Mouse (Mus musculus): Measurements from ENCODE around the gene Ccdc163. TPM values are rescaled to one million over a fixed set of nuclear protein-coding genes. Genes with fewer than 3 reads are reported as not detected.
"Not testable (repeated sequence)": the region's sequence is repeated elsewhere in the genome, so short reads cannot be mapped to it uniquely, and the experiment has no call there.

The Ccdc163 gene
- polyA plus RNA-seq, 1 experiment from 2014 or later: 25.2 TPM

DNA sequence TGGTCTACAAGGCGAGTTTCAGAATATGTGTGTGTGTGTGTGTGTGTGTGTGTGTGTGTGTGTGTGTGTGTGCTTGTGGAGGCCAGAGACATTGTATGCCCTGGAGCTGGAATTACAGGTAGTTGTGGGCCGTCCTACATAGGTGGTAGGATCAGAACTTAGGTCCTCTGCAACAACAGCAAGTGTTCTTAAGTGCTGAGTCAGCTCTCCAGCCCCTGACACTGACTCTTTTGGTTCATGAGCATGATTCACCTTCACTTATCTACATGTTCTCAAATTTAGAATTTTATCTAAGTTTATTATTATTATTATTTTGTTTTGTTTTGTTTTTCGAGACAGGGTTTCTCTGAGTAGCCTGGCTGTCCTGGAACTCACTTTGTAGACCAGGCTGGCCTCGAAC is 27.8 kb upstream of the Ccdc163 start:
- not testable (repeated sequence) for H3K4me2 ChIP-seq (replicated peaks); ATAC-seq (ENCODE audit: insufficient number of reproducible peaks, insufficient read depth, low FRiP score, low TSS enrichment)
- 80% methylated on average over 4 of the region's 4 CpGs for WGBS

DNA sequence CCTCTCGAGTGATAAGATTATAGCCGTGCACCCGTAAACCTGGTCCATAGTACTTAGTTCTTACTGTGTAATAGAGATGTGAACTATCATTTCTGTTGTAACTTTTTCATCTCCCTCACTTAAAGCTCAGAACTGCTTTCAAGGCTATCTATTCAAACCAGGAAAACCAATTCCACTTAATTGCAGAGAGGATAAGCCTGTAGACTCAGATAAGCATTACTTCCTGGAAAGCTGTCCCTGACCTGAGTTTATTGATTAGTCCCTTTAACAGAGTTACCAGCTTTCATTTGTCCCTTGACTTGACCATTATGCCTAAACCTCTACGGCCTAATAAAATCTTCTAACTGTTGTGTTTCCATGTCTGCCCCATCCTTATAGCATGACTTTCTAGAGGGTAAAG is 24.4 kb upstream of the Ccdc163 start:
- H3K4me2 ChIP-seq (replicated peaks): no peak overlapping the region
- no peaks in the 10 kb centered on the region for H3K27me3 ChIP-seq

More for the DNA sequence above, 27.8 kb upstream of the Ccdc163 start:
- H3K27me3 ChIP-seq, H3K9me3 ChIP-seq, H3K27ac ChIP-seq, H3K4me3 ChIP-seq, H3K36me3 ChIP-seq, H3K4me1 ChIP-seq, H3K9ac ChIP-seq: not testable (repeated sequence)

DNA sequence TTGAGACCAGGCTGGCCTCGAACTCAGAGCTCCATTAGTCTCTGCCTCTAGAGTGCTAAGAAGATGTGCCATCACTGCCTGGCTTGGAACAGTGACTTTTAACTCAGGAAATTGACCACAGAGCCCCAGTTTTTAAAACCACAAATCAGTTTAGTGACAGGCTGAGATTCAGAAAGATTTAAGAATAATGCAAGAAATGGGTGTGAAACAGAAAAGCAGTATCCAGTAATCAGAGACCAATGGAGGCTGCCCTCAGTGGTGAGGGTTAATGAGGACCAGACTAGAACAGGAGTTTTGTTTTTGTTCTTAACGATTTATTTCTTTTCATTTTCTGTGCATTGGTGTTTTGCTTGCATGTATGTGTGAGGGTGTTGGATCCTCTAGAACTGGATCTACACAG is 23.6 kb upstream of the Ccdc163 start:
- Histone ChIP-seq H3K27ac (peak overlapping the region; percentile 95), H3K27me3 (no peaks in the 10 kb centered on the region), H3K4me2 (replicated peaks) (peak overlapping the region; percentile 78), H3K4me3 (peak overlapping the region; percentile 70; the same call in 1 of the 2 replicates), H3K4me1 (peaks cover 13% of the 10 kb centered on the region), H3K9me3 (no peaks in the 10 kb centered on the region), H3K9ac (peak overlapping the region; percentile 72; the same call in 1 of the 2 replicates), H3K36me3 (peaks cover 12% of the 10 kb centered on the region)
- no peak for ATAC-seq (ENCODE audit: insufficient number of reproducible peaks, insufficient read depth, low FRiP score, low TSS enrichment)
- 62% methylated on average over 2 of the region's 2 CpGs for whole genome bisulfite sequencing

More for the DNA sequence above, 24.4 kb upstream of the Ccdc163 start:
- peaks cover 10% of the 10 kb centered on the region for H3K4me1 ChIP-seq
- no peak overlapping the region for H3K4me3 ChIP-seq
- no peak for ATAC-seq (ENCODE audit: insufficient number of reproducible peaks, insufficient read depth, low FRiP score, low TSS enrichment)
- WGBS: 91% methylated on average over 4 of the region's 4 CpGs
- no peak overlapping the region for H3K27ac ChIP-seq
- no peak overlapping the region for H3K9ac ChIP-seq
- peaks cover 5% of the 10 kb centered on the region for H3K36me3 ChIP-seq
- H3K9me3 ChIP-seq: no peaks in the 10 kb centered on the region

DNA sequence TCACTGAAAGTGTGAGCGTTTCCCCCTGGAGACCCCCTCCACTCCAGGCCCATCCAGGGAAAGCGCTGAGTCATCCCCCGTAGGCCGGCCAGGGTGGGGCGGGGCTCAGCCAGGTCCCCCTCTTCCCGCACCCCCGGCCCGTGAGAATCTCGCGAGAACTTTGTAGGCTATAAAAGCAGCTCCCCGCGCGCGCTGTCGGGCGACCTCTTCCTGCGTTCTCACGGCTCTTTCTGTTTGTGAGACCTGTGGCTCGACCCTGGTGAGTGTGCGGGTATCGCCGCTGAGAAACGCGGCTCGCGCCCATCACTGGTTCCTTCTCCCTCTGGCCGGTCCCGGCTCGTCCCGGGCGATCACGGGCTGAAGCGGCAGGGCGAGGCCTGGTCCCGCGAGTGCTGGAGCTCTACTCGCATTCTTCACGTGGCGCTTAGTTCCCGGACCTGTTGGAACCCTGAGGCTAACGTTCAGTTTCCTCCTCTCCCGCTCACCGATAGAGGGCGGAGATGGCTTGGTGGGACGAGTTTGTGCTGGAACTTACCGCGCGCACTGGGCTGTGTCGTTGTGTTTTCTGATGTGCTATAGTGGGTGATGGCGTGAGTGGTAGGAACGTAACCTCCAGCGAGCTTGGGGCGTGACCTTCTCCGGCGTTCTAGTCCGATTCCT is 22.8 kb upstream of the Ccdc163 start, which contains the start of gene Prdx1:
TSS of gene Prdx1 (plus strand) at position 143 of the 660 bp plus-strand sequence.
- Histone ChIP-seq H3K27ac (peak within 1 kb of the TSS; percentile 95), H3K9me3 (no peaks in the 10 kb centered on the region), H3K9ac (peak within 1 kb of the TSS; percentile 72), H3K4me1 (peaks cover 13% of the 10 kb centered on the region), H3K4me3 (peak within 1 kb of the TSS; percentile 70), H3K4me2 (replicated peaks) (peak within 1 kb of the TSS; percentile 78), H3K27me3 (no peaks in the 10 kb centered on the region), H3K36me3 (peaks cover 18% of the 10 kb centered on the region)
- under 1% methylated on average over 56 of the region's 56 CpGs for WGBS
- ATAC-seq (ENCODE audit: insufficient number of reproducible peaks, insufficient read depth, low FRiP score, low TSS enrichment): peak; percentile 93

DNA sequence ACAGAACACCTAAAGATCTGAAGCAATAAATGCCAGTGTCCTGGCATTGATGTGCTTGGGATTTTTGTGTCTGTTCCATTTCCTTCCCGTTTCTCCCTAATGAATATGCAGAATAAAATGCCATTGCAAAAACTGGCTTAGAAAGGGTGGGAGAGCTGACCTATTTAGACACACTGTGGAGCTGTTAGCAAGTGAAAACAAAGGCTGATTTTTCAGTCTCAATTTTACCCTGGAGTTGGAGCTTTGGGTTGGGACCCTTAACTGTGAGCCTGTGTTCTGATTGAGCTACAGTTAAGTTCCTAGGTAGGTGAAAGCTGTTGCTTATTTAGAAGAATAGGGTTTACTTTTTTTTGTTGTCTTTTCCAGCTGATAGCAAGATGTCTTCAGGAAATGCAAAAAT is 21.3 kb upstream of the Ccdc163 start:
- H3K36me3 ChIP-seq: peaks cover 31% of the 10 kb centered on the region
- WGBS: 38% methylated on average over 1 of the region's 1 CpGs
- no peak for ATAC-seq (ENCODE audit: insufficient number of reproducible peaks, insufficient read depth, low FRiP score, low TSS enrichment)
- H3K4me1 ChIP-seq: peaks cover 13% of the 10 kb centered on the region
- no peaks in the 10 kb centered on the region for H3K27me3 ChIP-seq
- H3K4me2 ChIP-seq (replicated peaks): peak overlapping the region; percentile 78
- H3K9ac ChIP-seq: peak overlapping the region; percentile 72; the same call in 1 of the 2 replicates
- H3K27ac ChIP-seq: no peak overlapping the region
- peak overlapping the region; percentile 70 for H3K4me3 ChIP-seq
- H3K9me3 ChIP-seq: no peaks in the 10 kb centered on the region

DNA sequence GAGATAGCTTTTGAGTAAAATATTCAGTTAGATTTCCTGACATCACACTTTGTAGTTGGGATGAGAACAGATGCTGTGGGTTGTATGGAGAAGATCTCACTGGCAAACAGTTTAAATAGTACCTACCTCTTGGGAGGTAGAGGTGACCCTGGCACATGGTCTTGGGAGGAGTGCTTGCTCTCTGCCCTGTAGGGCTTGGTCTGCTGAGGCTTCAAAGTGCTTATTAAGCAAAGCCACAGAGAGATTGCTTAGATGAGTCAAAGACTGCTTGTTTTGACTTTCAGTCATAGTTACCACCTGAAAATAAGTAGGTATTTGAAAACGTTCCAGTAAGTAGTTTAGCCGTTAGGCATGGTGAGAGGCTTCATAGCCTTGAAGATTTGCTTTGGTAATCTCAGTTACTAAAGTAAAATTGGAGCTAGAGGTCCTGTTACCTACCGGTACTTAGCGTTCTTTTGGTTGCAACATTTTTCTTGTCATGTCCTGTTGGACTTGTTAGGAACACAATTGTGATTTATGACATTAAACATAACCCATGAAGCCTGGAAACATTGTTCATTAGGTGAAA is 18.9 kb upstream of the Ccdc163 start:
- no peak for ATAC-seq (ENCODE audit: insufficient number of reproducible peaks, insufficient read depth, low FRiP score, low TSS enrichment)
- Histone ChIP-seq H3K9me3 (no peaks in the 10 kb centered on the region), H3K4me3 (no peak overlapping the region), H3K9ac (no peak overlapping the region), H3K27ac (no peak overlapping the region), H3K27me3 (no peaks in the 10 kb centered on the region), H3K4me1 (peaks cover 13% of the 10 kb centered on the region), H3K4me2 (replicated peaks) (no peak overlapping the region), H3K36me3 (peaks cover 50% of the 10 kb centered on the region)
- 84% methylated on average over 4 of the region's 4 CpGs for WGBS

DNA sequence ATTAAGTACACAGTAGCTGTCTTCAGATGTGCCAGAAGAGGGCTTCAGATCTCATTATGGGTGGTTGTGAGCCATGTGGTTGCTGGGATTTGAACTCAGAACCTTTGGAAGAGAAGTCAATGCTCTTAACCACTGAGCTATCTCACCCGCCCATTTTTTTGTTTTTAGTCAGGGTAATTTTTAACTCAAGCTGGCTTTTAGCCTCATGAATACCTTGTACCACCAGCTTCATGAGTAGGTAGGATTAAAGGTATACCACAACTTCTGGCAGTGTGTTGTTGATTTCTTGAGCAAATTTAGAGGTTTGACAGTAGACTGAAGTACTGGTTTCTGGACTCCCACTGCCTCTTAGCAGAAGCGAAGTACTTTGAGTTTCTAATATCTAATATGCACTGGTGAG is 16.2 kb upstream of the Ccdc163 start:
- H3K4me2 ChIP-seq (replicated peaks): no peak overlapping the region
- H3K27me3 ChIP-seq: no peaks in the 10 kb centered on the region
- no peak overlapping the region for H3K9ac ChIP-seq
- no peaks in the 10 kb centered on the region for H3K9me3 ChIP-seq
- peaks cover 4% of the 10 kb centered on the region for H3K4me1 ChIP-seq
- H3K27ac ChIP-seq: no peak overlapping the region
- H3K36me3 ChIP-seq: peaks cover 67% of the 10 kb centered on the region
- 94% methylated on average over 2 of the region's 2 CpGs for WGBS
- no peak overlapping the region for H3K4me3 ChIP-seq
- no peak for ATAC-seq (ENCODE audit: insufficient number of reproducible peaks, insufficient read depth, low FRiP score, low TSS enrichment)

DNA sequence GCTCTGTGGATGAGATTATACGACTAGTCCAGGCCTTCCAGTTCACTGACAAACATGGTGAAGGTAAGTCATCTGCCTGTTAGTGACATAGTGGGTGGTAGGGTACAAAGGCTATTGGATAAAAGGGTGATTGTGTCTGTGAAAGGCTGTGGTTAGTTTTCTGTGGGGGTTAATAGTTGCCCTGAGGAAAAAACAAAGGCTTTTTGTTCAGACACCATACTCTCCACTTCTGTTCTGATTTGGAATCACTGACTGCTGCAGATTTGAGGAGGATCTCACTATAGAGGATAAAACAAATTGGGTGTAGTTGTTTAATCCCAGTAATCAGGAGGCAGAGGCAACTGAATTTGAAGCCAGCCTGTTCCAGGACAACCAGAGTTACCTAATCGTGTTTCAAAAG is 14.5 kb upstream of the Ccdc163 start:
- H3K9me3 ChIP-seq: no peaks in the 10 kb centered on the region
- H3K4me1 ChIP-seq: peaks cover 4% of the 10 kb centered on the region; the same call in 1 of the 2 replicates
- no peak overlapping the region for H3K4me3 ChIP-seq
- H3K36me3 ChIP-seq: peaks cover 76% of the 10 kb centered on the region
- WGBS: 68% methylated on average over 2 of the region's 2 CpGs
- no peak overlapping the region for H3K4me2 ChIP-seq (replicated peaks)
- no peak overlapping the region for H3K27ac ChIP-seq
- H3K27me3 ChIP-seq: no peaks in the 10 kb centered on the region
- no peak for ATAC-seq (ENCODE audit: insufficient number of reproducible peaks, insufficient read depth, low FRiP score, low TSS enrichment)
- no peak overlapping the region for H3K9ac ChIP-seq

DNA sequence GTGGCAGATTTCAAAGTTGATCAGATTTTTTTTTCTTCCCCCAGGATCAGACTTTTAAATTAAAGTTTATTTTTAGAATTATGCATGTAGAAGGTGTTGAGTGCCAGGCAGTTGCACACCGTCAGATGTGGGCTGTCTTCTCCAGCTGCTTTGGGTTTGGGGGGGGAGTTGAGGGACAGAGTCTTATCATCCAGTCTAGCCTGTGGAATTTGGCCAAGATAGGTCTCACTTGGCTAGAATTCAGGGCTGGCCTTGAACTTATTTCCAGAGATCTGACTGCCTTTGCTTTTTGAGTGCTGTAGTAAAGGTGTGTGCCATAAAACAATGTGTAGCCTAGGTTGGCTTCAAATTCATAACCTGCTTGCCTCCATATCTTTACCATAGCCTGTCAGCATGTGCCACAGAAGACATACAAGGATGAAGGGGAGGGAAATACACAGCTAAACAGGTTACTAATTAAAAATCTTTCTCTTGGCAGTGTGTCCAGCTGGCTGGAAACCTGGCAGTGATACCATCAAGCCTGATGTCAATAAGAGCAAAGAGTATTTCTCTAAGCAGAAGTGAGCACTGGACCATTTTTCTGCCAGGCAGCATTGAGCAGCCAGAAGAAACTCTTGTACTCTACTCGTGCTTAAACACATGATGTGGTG is 9.5 kb upstream of the Ccdc163 start:
- no peak overlapping the region for H3K9ac ChIP-seq
- 92% methylated on average over 2 of the region's 2 CpGs for WGBS
- H3K36me3 ChIP-seq: peaks cover 56% of the 10 kb centered on the region

DNA sequence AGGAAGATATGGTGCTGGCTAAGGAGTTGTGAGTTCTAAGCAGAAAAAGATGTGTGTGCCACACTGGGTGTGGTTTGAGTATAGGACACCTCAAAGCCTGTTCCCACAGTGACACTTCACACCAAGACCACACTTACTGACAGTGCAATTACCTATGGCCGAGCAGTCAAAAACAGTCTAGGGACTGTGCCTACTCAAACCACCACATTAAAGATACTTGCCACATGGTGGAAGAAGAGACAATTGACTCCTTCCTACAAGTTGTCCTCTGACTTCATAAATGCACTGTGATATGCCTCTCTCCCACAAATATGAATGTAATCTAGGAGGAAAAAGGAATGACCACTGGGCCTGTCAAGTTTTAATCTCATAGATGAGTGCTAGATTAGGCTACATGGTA is 7.3 kb upstream of the Ccdc163 start:
- no peaks in the 10 kb centered on the region for H3K4me1 ChIP-seq
- no peak overlapping the region for H3K4me3 ChIP-seq
- ATAC-seq (ENCODE audit: insufficient number of reproducible peaks, insufficient read depth, low FRiP score, low TSS enrichment): no peak
- H3K9me3 ChIP-seq: no peaks in the 10 kb centered on the region
- no peak overlapping the region for H3K4me2 ChIP-seq (replicated peaks)
- H3K36me3 ChIP-seq: peaks cover 40% of the 10 kb centered on the region
- 71% methylated on average over 1 of the region's 1 CpGs for WGBS
- H3K9ac ChIP-seq: no peak overlapping the region
- H3K27me3 ChIP-seq: no peaks in the 10 kb centered on the region
- no peak overlapping the region for H3K27ac ChIP-seq

More for the DNA sequence above, 9.5 kb upstream of the Ccdc163 start:
- no peak overlapping the region for H3K4me3 ChIP-seq
- no peak for ATAC-seq (ENCODE audit: insufficient number of reproducible peaks, insufficient read depth, low FRiP score, low TSS enrichment)
- H3K27ac ChIP-seq: no peak overlapping the region
- H3K9me3 ChIP-seq: no peaks in the 10 kb centered on the region
- H3K4me1 ChIP-seq: no peaks in the 10 kb centered on the region
- H3K4me2 ChIP-seq (replicated peaks): no peak overlapping the region
- no peaks in the 10 kb centered on the region for H3K27me3 ChIP-seq

DNA sequence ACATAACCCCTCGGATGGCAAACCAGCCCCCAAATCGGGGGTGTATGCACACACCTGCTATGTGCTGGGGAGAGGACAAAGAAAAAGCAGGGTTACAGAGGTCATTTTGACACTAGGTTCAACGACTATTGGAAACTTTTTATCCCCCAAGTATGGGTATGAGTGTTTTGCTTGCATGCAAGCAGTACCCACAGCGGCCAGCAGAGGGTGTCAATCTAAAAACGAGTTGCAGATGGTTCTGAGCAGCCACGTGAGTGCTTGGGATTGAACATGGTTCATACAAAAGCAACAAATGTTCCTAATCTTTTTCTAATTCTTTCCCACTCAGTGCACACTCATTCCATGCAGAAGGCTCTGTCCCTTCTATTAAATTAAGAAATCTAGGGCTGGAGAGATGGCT is 4.5 kb upstream of the Ccdc163 start:
- no peak overlapping the region for H3K27ac ChIP-seq
- H3K9ac ChIP-seq: no peak overlapping the region
- 43% methylated on average over 6 of the region's 6 CpGs for WGBS
- H3K4me3 ChIP-seq: no peak overlapping the region
- no peak for ATAC-seq (ENCODE audit: insufficient number of reproducible peaks, insufficient read depth, low FRiP score, low TSS enrichment)
- no peaks in the 10 kb centered on the region for H3K9me3 ChIP-seq
- no peaks in the 10 kb centered on the region; the same call in 1 of the 2 replicates for H3K4me1 ChIP-seq
- peaks cover 26% of the 10 kb centered on the region for H3K36me3 ChIP-seq
- H3K27me3 ChIP-seq: no peaks in the 10 kb centered on the region
- H3K4me2 ChIP-seq (replicated peaks): no peak overlapping the region

DNA sequence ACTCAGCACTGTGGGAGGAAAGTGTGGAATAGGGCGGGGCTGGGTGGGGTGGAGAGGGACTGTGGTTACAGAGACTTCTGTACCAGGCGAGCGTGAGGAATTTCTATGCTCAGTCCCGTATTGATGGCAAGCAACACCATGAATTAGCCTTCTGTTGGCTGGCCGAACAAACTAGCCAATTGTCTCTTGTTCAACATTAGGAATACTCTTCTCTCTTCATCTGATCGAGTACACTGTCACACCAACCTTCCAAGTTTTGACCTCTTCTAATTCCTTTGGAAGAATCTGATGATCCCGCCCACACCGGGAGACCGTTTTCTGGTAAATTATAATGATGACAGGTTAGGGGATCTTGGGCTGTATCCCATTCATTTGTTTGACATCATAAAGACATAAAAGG is 643 bp upstream of the Ccdc163 start:
- H3K4me1 ChIP-seq: peaks cover 4% of the 10 kb centered on the region
- no peak for ATAC-seq (ENCODE audit: insufficient number of reproducible peaks, insufficient read depth, low FRiP score, low TSS enrichment)
- 12% methylated on average over 9 of the region's 9 CpGs for WGBS
- peak overlapping the region; percentile 90 for H3K4me2 ChIP-seq (replicated peaks)
- no peaks in the 10 kb centered on the region for H3K27me3 ChIP-seq
- peak overlapping the region; percentile 59 for H3K4me3 ChIP-seq
- H3K36me3 ChIP-seq: peaks cover 13% of the 10 kb centered on the region
- peak overlapping the region; percentile 52 for H3K9ac ChIP-seq
- H3K9me3 ChIP-seq: no peaks in the 10 kb centered on the region
- H3K27ac ChIP-seq: no peak overlapping the region

All from embryonic facial prominence, embryonic 12.5 days (tissue).